Mouse (Mus musculus): ENCODE measurements at regions not wholly inside any gene's neighbourhood (a gene's known extent, or its start where the extent isn't known, plus 50 kb on each side); places are given as distances from the start of the nearest gene placed in this dataset.

GRCm38 (mm10) chr1:35936362-35937093 lies 131.7 kb upstream of the Hs6st1 start:
- no peak for DNase-seq

GRCm38 (mm10) chr1:35940236-35940635 lies 128.0 kb upstream of the Hs6st1 start:
- no peak for DNase-seq

- DNase-seq, result no peak
These were observed 126.5 kb upstream of the Hs6st1 start for GRCm38 (mm10) chr1:35941642-35942077.

- no peak for DNase-seq
These were observed 126.0 kb upstream of the Hs6st1 start for GRCm38 (mm10) chr1:35942222-35942621.

DNA sequence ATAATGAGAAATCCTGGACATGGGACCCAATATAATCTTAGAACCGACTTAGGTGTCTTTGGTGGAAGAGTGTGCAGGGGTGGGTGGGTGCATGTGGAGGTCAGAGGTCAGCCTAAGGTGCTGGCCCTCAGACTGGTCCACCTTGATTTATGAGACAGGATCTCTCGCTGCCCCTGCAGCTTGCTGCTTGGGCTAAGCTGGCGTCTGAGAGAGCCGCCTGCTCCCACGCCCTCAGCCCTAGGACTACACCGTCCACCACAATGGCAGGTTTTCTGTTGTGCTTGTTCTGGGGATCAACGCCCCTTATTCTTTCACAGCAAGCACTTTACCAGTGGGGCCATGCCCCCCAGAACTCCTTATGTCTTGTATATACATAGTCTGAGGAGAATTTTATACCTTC lies 124.4 kb upstream of the Hs6st1 start:
- DNase-seq, result no peak

- no peak for DNase-seq
These were observed 123.8 kb upstream of the Hs6st1 start for GRCm38 (mm10) chr1:35944376-35944775.

DNA sequence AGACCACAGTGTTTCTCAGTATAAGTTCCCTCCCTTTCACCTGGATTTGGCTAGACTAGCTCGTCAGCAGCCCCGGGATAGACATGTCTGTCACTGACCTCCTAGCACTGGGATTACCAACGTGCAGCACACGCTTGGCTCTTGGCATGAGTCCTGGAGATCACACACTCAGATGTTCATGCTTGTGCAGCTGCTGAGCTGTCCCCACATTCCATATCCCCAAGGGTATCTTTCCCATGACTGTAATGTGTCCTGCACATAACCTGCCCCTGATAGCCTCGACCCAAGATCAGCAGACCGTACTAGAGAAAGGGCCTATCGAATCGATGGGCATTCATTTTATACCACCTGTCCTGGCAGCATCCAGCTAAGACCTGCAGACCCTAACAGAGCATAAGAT lies 123.4 kb upstream of the Hs6st1 start:
- no peak for DNase-seq

- no peak for DNase-seq
These were observed 122.6 kb upstream of the Hs6st1 start for GRCm38 (mm10) chr1:35945596-35945995.

DNA sequence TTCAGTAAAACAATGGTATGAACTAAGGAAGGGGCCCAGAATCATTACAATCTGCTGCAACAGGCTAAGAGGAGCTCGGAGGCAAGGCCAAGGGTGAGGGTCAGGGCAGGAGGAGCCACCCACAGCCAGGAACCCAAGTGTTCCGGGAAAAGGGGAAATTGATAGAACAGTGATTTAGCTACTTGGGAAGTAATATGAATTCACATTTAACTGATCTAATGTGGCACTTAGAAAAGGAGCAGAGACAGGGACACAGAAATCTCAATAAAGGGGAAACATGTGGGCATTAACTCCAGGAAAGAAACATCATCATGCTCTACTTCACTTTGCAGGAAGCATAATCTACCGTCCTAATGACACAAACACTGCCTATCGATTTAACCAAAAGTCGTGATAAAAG lies 120.1 kb upstream of the Hs6st1 start:
- no peak for DNase-seq

- DNase-seq, result no peak
These were observed 117.1 kb upstream of the Hs6st1 start for GRCm38 (mm10) chr1:35951082-35951481.

GRCm38 (mm10) chr1:35953721-35954120 lies 114.5 kb upstream of the Hs6st1 start:
- no peak for DNase-seq

DNA sequence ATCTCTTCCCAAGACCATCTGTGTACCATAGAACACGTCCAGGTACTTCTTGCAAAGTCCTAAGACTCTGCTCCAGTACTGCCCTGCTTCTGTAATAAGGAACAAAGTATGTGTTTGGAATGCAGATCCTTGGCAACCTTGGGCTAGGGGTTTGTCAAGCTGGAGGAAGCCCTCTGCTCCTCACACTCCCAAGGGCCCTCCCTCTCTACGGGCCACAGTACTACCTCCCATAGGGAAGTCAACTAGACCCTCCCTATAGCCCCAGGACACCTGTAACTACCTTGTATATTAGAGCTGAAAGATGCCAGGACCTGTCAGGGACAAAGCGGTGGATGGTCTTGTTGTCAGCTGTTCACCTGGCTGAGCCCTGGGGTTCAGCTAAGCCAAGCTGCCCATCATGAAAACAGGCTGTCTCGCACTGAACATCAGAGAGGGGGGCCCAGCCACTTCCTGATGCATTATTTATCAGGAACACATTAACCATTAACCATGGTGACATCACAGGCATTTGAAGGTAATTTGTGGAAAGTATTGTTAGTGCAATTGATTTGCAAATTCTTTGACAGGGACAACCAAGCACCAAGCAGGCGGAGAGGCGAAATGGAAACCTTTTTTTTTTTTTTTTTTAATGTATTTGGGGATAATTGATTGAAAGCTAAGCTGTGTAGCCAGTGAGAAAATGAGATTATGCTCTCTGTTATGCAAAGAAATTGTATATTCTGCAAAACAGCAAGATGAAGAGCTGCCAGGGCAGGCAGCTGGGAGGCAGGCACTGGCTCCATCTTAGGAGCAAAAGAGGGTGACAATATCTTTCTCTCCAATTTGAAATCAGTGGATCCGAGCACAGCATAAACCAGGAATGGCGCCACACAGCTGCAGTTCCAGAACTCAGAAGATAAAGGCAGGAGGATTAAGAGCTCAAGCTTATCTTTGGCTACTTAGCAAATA lies 110.5 kb upstream of the Hs6st1 start:
- no peak for DNase-seq

DNA sequence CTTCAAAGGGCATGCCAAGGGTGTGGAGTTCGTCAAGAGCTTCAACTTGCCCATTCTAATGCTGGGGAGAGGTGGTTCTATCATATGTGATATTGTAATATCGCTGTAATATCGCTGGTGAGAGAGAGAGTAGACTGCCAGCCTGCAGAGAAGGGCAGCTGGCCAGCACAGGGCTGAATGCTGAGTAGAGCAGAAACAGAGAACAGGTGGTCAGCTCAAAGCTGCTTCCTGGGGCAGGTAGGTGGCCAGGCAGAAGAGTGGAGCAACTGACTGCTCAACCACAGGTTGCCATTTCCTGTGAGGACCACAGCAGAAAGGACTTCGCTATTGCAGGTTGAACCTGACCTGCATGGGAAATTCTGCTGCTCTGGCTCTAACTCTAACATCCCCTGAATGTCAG lies 108.5 kb upstream of the Hs6st1 start:
- no peak for DNase-seq

- DNase-seq, result no peak
These were observed 107.4 kb upstream of the Hs6st1 start for GRCm38 (mm10) chr1:35960844-35961243.

GRCm38 (mm10) chr1:35961923-35962322 lies 106.3 kb upstream of the Hs6st1 start:
- DNase-seq, result no peak

DNA sequence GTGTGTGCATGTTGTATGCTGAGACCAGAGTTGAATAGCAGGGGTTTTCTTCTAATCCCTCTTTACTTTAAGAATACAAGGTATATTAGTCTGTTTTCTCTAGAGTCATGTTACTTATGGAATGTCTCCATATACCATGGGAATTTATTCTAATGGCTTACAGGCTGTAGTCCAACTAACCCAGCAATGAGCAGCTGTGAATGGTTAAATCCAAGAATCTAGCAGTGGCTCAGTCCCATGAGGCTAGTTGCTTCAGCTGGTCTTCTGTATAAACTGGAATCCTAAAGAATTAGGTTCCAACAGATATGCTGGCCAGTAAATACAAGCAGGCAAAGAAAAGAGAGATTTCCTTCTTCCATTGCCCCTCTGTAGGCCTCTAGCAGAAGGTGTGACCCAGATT lies 99.7 kb upstream of the Hs6st1 start:
- no peak for DNase-seq

DNA sequence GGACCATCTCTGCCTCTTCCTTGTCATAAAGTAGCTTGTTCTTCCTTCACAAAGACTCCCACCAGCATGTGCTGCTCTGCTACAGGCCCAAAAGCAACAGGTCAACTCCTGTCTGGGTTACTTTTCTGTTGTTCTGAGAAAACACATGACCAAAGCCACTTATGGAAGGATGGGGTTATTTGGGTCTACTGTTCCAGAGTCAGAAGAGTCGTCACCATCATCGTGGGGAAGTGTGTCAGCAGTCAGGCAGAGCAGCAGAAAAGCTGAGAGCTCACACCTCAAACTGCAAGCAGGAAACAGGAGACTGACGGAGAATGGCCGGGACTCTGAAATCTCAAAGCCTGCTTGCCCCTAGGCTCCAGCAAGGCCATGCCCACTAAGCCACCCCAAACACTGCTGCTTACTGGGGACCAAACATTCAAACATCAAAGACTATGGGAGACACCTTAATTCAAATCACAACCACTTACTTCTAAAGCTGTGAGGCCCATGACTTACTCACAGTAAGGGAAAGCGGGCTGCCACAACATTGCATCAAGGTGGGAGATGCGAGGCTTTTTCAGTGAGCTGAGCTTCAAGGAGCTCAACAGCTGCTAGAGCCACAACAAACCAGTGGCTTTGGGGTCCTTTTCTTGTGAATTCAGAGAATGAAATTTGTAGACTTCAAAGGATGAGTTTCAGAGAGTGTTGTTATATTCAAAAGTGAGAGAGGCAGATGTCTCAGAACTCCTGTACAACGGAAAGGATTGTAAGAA lies 96.6 kb upstream of the Hs6st1 start:
- DNase-seq, result no peak

DNA sequence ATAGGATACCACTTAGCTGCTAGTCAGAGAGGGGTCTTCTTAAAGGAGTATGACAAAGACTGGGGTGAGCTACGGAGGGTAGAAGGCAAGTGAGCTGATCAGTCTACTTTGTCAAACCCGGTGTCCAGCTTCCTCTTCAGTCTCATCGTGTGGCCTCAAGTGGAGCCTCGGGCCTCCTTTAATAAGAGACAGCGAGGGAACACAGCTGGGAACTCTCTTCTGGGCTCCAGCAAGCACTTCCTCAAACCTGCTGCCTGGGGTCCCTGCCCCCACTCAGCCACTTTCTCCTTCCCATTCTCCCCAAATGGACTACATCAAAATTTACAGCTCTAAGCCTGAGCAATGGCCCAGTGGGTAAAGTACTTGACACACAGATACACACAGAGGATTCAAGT lies 96.0 kb upstream of the Hs6st1 start:
- DNase-seq, result no peak

- DNase-seq, result peak; percentile 55
These were observed 94.8 kb upstream of the Hs6st1 start for GRCm38 (mm10) chr1:35973386-35973785.

GRCm38 (mm10) chr1:35975611-35976208 lies 92.5 kb upstream of the Hs6st1 start:
- DNase-seq, result no peak

GRCm38 (mm10) chr1:35976528-35976927 lies 91.7 kb upstream of the Hs6st1 start:
- no peak for DNase-seq

GRCm38 (mm10) chr1:35978116-35978515 lies 90.1 kb upstream of the Hs6st1 start:
- DNase-seq, result no peak

- DNase-seq, result no peak
These were observed 89.4 kb upstream of the Hs6st1 start for GRCm38 (mm10) chr1:35978766-35979165.
